Mouse (Mus musculus) frontal cortex, adult (tissue): ENCODE measurements around the gene Rab12.
"Not testable (repeated sequence)": the region's sequence is repeated elsewhere in the genome, so short reads cannot be mapped to it uniquely, and the experiment has no call there.

Experiments
- ATAC-seq: cut with Nextera tagmentation; 2 replicates; pipeline ENCODE4 v1.9.2; 2017; ENCODE audit warnings: mild to moderate bottlenecking, moderate library complexity, mixed read lengths; ENCODE audit not compliant: low TSS enrichment

The Rab12 gene

DNA sequence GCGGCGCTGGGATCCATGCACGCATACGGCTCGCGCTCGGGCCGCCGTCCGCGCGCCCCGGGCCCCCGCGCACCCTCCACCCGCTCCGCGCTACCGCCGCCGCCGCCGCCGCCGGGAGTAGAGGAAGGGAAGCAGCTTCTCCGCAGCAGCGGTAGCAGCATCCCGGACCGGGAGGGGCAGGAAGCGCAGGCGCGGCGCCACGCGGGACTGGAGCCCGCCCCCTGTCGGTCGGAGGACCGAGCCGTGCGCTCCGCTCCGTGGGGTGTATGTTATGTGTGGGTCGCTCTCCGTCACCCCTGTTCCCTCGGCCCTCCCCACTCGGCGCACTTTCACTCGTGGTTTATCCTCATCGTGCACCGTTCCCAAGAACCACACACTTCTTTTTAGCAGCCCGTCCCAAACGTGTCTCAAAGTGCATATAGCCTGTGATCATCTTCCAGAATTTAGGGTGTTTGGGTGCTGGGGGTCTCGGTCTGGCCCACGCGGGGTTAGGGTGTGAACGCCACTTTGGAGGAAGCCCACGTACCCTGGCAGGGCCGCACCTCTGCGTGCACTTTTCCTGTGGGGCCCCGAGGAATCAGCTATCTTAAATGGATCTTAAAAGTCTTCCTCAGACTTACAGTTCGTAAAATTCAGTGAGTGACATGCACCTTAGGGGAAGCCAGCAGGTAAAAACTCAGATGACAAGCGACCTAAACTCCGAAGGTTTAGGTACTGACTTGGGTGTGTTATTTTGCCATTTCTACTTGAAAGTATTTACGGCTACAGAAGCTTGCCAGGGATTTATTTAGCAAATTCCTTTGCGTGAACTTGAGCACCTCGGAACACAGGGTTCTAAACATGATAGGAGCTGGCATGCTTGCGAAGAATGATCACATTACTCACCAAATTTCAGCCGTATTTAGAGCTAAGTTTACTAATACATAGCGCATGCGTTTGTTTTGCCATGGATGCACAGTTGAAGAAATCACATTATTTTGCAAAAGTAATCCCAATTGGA is at the start of gene Rab12:
Rab12 (minus strand) TSS at position 176 of the 1,000 bp plus-strand sequence.
- ATAC-seq: peak; percentile 96

DNA sequence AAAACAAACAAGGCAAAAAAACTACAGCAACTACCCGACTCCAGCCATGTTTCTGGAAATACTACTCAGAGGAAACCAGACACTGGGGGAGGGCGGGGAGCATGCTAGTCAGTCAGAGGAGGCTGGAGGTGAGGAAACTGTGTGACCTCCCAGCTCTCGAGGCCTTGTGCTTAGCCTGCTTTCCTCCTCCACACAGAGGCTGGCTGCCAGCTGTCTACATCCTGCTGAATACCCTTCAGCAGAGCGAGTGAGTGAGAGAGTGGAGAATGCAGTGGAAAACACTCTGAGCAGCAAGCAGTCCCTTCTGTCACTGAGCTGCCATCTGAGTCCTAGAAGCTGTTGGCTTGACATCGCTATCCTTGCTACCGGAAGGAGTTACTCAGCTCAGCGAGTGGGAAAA is 44.7 kb upstream of the Rab12 start:
- ATAC-seq: peak; percentile 88

DNA sequence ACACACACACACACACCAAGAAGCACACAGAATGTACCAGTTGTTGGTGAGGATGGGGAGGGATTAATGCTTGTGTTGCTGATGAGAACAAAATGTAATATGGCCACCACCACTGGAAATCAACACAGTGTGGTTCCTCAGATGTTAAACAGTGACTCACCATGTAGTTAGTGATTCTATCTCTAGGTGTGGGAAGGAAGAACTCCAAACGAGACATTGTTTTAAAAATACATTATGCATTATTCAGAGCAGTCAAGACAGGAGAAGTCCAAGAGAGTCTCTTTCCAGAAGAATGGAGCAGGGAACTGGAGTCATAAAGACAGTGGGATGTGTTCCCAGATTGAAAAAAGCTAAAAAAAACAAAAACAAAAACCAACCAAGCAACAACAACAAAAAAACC is 44.0 kb upstream of the Rab12 start:
- ATAC-seq: peak; percentile 91

DNA sequence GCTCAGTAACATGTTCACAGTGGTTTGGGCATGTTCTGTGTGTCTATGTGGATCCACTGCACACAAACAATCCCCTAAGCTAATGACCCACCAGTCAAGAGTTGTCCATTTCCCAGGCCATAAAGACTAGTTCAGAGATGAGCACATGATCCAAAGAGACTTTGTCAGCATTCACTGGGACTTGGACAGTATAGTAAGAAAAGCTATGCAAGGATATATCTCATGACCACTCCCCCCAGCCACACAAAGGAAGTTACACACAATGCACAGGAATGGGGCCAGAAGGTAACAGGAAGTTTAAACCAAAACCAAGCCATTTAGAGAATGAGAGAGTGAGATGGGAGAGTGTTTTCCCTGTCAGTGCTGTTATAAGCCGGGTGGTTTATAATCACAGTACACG is 41.9 kb upstream of the Rab12 start:
- ATAC-seq: no peak

DNA sequence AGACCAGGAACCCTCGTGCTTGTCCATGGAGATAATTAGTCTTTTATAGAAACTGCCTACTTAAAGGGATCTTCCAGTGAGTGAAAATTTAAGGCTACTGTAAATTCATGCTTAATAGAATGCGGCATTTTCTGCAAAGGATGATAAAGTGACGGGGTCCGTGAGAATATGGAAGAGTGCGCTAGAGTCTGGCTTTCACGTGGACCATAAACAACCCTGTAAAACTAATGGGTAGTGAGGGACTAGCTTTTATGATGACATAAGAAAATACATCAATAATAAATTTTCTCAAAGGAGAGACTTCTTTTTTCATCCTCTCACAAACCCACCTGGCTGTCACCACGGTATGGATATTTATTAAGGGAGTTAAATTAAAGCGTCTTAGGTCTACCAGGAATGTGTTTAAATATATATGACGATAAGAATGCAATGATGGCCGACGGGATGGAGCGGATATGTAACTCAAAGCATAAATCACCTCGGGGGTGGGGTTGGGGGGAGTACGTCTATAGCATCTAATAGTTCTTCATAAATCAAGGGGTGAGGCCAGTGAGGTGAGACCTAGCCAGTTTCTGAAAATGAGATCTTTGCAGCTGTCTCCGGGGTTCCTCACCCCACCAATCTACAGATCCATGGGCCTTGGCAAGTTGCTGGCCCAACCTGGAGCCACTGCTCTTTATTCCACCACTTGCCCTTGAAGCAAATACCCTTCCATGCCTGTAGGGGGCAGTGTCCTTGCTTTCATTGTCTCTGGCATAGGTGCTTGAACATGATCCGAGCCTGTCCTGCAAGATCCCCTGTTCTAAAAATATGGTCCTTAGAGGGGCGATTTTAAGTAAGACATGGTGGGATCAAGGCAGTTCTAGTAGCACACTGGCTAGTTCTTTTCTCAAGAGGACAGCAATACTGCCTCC is 39.1 kb upstream of the Rab12 start:
- no peak for ATAC-seq

DNA sequence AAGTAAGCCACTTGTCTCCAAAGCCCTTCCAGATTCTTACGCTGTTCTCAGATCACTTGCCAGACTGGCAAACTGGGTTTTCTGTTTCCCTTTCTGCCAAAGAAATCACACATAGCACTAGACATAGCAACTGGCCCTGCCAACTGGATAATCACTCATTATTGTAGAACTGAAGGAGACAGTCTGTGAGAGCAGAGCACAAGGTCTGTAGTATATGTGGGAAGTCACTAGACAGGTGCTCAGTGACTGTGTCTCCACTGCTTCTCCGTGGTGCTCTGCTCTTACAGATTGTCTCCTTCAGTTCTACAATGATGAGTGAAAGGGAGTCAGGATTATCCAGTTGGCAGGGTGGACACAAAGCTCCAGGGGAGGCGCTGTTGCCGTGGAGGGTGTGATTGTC is 33.2 kb upstream of the Rab12 start:
- no peak for ATAC-seq

DNA sequence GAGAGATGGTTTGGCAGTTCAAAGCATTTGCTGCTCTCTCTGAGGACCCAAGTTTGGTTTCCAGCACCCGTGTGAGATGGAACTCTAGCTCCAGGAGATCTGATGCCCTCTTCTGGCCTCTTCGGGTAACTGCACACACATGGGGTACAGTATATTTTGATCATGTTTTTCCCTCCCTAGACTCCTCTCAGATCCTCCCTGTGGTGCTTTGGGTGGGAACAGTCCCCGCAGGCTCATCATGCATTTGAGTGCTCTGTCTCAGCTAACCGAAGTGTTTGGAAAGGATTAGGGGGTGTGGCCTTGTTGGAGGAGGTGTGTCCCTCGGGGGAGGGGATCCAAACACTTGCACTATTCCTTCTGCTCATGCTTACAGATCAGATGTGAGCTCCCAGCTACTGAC is 31.0 kb upstream of the Rab12 start:
- ATAC-seq: no peak

DNA sequence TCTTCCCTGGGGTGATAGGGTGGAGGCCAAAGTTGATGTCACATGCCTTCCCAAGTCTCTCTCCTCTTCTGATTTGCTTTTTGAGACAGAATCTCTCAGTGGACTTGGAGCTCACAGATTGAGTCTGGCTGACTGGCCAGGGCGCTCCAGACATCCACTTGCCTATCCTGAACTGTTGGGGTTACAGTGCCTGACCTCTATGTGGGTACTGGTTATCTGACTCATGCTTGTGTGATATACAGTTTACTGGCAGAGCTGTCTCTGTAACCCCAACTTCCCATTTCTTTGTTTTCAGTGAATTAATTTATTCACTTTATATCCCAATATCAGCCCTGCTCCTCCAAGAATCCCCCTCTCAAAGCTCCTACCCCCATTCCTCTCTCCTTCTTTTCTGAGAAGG is 12.8 kb upstream of the Rab12 start:
- ATAC-seq: no peak

DNA sequence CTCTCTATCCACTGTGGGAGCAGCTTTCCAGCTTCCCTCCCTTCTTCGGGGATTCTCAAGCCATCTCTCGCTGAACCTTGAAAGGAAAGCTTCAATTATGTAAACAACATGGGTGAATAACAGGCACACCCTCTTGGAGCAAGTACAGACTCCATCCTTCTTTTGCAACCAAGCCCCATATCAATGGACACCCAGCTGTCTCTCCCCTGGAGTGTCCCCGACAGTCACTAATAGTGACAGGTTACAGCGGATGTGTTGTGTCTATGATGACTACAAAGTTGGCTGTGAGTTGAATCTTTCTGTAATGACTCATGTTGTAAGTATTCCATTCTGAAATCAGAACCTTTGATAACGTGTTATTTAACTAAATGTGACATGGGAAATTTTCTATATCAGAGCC is 3.9 kb upstream of the Rab12 start:
- no peak for ATAC-seq

DNA sequence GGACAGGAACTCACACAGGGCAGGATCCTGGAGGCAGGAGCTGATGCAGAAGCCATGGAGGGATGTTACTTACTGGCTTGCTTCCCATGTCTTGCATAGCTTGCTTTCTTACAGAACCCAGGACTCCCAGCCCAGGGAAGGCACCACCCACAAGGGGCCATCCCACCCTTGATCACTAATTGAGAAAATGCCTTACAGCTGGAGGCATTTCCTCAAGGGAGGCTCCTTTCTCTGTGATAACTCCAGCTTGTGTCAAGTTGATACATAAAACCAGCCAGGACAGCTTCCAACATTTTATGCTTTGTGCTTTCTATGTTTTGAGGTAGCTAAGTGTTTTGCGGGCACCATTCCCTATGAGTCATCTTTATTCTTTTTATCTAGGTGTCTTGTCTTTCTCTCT is 3.1 kb upstream of the Rab12 start:
- not testable (repeated sequence) for ATAC-seq

DNA sequence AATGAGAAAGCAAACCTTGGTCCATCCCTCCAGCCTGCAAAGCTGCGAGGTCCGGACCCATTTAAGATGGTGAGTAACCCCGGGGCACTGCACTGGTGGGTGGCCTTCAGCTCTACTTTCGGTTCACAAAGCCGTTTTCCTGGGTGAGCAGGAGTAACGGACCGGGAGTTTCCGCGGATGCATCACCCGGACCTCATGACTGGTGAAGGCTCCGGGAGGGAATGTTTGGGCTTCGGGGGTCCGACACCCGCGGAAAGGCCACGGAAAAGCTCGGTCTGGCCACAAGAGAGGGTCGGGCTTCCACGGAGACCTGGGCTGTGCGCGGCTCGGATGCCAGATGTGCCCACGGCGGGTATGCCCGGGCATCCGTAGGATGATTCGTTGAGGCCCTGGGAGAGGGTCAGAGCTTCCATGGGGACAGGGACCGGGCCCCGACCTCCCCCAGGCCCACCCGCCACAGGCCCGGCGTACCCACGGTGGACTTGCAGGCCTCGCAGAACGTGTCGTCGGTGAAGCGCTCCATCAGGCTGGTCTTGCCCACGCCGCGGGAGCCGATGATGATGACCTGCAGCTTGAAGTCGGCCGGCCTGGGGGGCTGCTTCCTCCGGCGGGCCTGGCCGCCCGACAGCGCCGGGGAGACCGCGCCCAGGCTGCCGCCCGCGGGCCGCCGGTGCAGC is 514 bp downstream of the Rab12 start:
- peak; percentile 16 for ATAC-seq

DNA sequence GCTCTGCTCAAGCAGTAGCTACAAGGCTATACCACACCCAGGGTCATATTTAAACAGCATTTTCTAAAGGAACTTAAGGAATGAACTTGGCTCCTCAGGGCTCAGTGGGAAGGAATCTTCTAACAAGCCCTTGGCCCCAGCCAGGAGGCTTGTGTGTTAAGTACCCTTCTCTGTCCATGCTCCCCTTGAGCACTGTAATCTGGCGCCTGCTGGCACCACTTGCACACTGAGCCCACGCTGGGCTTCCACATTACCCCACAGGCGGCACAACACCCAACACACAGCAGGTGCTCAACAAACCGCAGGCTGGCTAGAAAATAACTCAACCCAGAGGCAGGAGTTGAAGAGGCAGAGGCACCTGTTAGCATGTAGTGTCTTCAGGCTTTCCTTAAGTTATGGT is 2.6 kb downstream of the Rab12 start:
- 0 out of 2 replicates have a peak, but pooled peaks have one; percentile 18 for ATAC-seq

DNA sequence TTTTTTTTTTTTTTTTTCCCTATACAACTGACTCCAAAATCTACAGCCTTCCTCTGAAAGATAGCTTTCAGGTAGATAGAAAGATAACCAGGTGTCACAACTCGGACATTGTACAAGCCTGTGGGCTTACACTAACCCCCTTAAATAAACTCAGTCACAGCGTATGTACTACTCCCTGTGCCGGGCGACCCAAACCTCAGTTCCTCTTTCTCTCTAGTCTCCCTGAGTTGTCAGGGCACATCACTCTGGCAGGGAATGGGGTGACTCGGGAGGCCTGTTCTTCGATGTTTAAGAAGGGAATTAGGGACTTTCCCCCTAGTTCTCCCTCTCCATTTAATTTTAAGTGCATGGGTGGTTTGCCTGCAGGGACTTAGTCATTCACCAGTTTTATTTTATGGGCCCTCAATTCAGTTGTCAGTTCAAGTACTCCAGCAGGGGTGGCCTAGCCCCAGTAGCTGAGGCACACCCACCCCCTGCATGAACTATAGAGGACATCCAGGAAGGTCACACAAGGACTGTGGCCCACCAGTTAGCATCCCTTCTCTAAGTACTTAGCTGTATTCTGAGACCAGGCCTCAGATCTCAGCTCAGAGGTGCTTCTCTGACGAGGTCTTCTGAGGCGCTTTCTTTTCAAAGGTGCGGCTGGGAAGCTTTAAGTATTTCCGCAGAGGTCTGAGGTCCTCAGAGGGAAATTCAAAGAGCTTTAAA is 5.1 kb downstream of the Rab12 start:
- no peak for ATAC-seq

DNA sequence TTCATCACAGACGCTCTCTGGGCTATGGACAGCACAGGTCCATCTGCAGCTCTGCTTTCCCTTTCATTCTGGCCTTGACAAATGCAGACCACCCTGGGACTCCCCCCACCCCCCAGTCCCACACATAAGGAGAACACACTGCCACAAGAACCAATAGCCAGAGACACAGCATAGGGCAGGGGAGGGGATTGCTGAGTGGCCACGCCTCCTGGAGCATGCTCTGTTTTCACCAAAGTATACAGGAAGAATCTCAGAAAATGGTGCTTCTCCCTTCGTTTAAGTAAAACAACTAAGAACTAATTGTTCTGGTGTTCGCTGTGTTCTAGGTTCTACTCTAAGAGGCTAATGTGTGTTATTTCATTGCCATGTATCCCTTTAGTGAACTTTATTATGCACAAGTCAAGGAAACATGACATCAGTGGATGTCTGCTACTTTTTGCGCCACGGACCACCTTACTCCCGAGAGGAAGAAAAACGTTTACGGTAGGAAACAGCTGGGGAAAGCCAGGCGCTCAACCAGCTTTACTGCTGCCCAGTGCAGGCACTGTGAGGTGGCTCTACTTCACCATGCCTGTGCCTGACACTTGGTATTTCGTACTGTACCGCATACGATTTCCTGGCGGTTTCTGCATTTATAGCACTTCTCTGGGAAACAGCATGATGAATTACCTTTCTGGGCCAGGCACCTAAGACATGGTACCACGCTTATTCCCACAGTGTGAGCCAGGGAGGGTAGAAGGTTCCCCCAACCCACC is 7.2 kb downstream of the Rab12 start:
- no peak for ATAC-seq

DNA sequence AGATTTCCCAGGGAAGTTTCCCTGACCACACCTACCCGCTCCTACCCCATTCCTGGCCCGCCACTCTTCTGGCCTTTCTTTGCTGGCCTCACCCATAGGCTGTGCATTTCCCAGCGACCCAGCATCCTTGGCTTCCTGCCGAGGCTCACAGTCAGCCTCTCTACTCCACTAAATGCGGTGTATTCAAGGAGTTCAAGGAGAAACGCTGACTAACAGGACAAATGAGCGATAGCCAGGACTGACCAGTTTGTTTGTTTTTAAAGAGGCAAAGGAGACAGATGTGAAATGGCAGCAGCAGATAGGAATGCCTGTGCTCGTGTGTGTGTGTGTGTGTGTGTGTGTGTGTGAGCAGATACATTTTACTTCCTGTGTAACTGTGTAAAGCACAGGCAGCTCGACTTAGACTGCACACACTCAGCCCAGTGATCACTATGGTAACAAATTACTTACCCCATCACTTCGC is 9.3 kb downstream of the Rab12 start:
- ATAC-seq: 0 out of 2 replicates have a peak, but pooled peaks have one; percentile 1

DNA sequence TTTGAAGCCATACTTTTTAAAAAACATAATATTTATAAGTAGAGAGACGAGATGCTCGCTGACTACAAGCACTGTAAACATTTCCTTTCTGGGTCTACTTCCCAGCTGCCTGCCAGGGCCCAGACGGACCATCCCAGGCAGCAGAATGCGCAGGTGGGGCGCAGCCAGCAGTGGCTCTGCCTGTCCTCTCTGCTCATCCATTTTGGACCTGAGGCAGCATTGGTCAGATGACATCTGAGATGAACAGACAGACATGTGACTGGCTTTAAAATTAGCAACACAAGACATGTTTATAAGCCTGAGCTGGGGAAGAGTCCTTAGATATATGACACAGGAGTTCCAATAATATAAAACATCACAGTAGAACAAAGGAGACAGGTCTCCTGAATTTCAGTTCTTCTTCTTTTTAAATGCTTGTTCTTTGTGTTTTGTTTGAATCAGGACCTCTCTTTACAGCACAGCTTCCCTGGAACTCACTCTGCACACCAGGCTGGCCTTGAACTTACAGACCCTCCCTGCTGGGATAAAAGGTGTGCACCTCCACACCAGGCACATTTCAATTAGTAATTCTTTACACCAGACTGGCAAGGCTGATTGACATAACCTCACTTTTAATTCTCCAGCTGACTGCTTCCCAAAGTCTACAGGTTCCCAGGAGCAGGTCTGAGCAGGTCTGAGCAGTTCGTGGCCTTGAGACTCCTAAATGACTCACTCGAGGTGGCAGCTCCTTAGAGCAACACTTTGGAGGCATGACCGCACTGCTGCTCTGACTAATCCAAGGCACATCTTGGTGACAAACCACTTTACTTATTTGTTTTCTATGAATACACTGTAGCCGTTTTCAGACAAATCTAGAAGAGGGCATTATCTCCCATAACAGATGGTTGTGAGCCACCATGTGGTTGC is 12.2 kb downstream of the Rab12 start:
- no peak for ATAC-seq

DNA sequence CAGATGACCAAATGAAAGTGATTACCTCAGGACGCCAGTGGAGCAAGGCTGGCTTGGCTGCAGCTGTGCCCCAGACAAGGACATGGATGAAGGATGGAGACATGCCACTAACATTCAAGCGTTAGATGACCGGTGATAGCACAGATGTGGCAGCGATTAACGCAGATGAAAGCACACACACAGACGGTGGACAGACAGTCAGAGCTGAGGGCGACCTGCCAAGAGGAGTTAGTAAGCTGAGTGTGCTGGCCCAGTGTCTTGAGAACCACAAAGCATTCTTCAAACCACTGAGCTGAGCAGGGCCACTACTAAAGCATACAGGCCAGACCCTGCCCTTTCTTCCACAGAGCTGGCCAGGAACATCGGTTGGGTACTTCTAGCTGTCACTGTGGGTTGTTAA is 14.6 kb downstream of the Rab12 start:
- no peak for ATAC-seq

DNA sequence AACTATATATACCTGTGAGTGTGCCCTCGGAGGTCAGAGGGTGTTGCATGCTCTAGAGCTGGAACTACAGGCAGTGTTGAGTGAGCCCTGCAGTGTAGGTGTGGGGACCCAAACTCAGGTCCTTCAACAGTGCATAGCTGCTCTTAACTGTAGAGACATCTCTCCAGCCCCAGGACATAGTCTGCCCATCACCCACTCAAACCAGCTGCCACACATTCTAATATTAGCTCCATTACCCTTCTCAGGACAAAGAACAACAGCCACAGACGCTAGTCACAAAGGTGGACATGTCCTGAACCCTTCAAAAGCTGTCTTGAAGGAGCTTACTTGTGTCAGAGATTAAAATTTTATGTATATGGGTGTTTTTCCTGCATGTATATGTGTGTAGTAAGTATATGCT is 15.3 kb downstream of the Rab12 start:
- ATAC-seq: no peak

DNA sequence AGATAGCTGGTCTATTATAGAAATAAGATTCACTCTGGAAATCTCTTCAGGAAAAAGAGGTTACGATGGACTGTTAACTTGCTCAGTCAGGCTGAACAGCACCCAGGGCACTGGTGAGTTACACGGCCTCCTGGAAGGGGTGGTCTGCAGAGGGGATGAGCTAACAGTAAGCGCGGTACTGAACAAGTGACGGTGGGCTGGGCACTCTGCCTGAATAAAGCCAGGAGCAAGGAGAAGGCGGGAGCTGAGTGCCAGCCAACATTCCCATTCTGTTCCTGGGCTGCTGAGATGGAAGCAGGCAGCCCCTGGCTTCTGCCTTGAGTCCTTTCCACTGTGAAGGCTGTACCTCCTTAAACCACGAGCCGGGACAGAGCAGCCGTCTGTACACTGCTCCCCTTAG is 16.1 kb downstream of the Rab12 start:
- no peak for ATAC-seq
